Mouse (Mus musculus) embryonic fibroblast, embryonic 13.5 days (primary cell): ENCODE results near the gene Gm42674. TPM values are rescaled to one million over a fixed set of nuclear protein-coding genes. Genes with fewer than 3 reads are reported as not detected.

Experiments
- H3K27ac ChIP-seq: 2 replicates; pipeline ENCODE4 v1.5.1; 2012; ENCODE audit warnings: low read length, control low read depth, inconsistent platforms; ENCODE audit not compliant: insufficient read depth
- H3K4me1 ChIP-seq: 2 replicates; pipeline ENCODE4 v1.6.1; 2011; ENCODE audit warnings: low read length; ENCODE audit not compliant: control insufficient read depth, insufficient read depth
- H3K4me3 ChIP-seq: 2 replicates; pipeline ENCODE4 v1.5.1; 2011; ENCODE audit warnings: mild to moderate bottlenecking, control low read depth, low read length; ENCODE audit not compliant: insufficient read depth
- CTCF ChIP-seq: IDR thresholded peaks from 2 replicates; pipeline ENCODE4 v1.5.1; 2011; ENCODE audit warnings: mild to moderate bottlenecking, control low read depth, low read length, moderate library complexity, borderline replicate concordance; ENCODE audit not compliant: insufficient read depth
- POLR2A ChIP-seq: IDR thresholded peaks from 2 replicates; pipeline ENCODE4 v1.6.1; 2011; ENCODE audit warnings: low read depth, mild to moderate bottlenecking, control low read depth, low read length, moderate library complexity
- polyA plus RNA-seq: library from polyadenylated mRNA; stranded (reverse); fragments of >200 nt; gene quantifications from 2 replicates; pipeline ENCODE4 v1.2.4, GENCODE M21; 2011; ENCODE audit warnings: low read depth; ENCODE audit not compliant: missing spikeins, insufficient read length

Gm42674 gene
- polyA plus RNA-seq = 3.5 TPM in 1 of 2 replicates, not detected in the other

DNA sequence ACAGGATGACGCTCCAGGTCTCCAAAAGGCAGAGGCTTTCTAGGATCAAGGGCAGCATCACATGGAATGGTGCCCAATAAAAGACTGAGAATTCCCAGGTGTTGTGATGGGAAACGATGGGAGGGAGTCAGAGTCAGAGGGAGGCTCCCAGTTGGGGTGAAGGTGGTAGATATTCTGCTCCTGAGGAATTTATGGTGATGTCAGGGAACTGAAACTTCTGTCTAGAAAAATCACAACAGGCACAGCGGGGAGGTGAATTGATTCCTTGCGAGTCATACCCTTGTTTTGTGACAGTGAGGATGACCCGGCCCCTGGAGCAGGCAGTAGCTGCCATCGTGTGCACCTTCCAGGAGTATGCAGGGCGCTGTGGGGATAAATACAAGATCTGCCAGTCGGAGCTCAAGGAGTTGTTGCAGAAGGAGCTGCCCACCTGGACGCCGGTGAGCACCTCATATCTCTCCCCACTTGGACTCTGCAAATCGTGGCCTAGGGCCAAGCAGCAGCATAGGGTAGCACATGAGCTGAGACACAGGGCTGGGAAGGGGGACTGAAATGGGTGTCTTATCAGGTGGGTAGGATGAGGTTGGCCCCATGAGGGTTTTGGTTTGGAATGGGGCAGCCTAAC, at the start of gene Gm42674:
Gene Gm42674, plus strand, starts transcription at position 419 of the 625 bp plus-strand sequence.
- TF ChIP-seq CTCF = no peak
- no peak for TF ChIP-seq POLR2A
- Histone ChIP-seq H3K4me3 (no peak within 1 kb of the TSS), H3K27ac (peak within 1 kb of the TSS; percentile 94), H3K4me1 (peaks cover 39% of the 10 kb centered on the region)

- Histone ChIP-seq H3K4me1 (peaks cover 9% of the 10 kb centered on the region), H3K27ac (no peak overlapping the region), H3K4me3 (no peak overlapping the region)
- no peak for TF ChIP-seq CTCF
- TF ChIP-seq POLR2A = no peak
These were observed 49.5 kb upstream of the Gm42674 start for GRCm38 (mm10) chr3:90552231-90552630.

DNA sequence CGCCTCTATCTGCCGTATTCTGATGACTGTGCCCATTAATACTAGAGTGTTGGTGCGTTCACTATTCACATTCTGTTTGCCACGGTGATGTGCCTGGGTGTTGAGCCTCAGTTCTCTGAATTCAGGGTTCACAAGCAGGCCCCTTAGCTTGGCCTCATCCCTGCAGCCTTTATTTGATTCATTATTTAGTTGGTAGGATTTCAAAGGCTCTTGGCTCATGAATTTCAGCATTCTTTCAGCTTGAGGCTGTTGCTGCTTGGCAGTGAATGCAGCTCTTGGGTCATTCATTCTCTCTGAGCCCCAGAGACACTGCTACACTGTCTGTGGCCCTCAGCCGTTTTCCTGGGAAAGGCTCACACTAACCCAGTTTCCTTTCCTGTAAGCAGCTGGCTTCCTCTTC, 45.8 kb upstream of the Gm42674 start:
- no peak overlapping the region for H3K4me3 ChIP-seq
- no peak for TF ChIP-seq POLR2A
- no peak for TF ChIP-seq CTCF
- H3K4me1 ChIP-seq = no peaks in the 10 kb centered on the region
- H3K27ac ChIP-seq = peak overlapping the region; percentile 72; the same call in 1 of the 2 replicates

- H3K4me1 ChIP-seq = no peaks in the 10 kb centered on the region
- TF ChIP-seq POLR2A = no peak
- no peak for TF ChIP-seq CTCF
- no peak within 1 kb of the TSS for H3K27ac ChIP-seq
- H3K4me3 ChIP-seq = no peak within 1 kb of the TSS
These were observed 41.6 kb upstream of the Gm42674 start, which contains the start of gene S100a3 for GRCm38 (mm10) chr3:90560008-90560628. Gene S100a3, plus strand, starts transcription at chr3:90560578.

- TF ChIP-seq POLR2A = no peak
- TF ChIP-seq CTCF = no peak
- H3K4me1 ChIP-seq = peaks cover 9% of the 10 kb centered on the region
- H3K4me3 ChIP-seq = no peak overlapping the region
- H3K27ac ChIP-seq = peak overlapping the region; percentile 49
These were observed 27.0 kb upstream of the Gm42674 start for GRCm38 (mm10) chr3:90574691-90575090.

GRCm38 (mm10) chr3:90575320-90575719, 26.4 kb upstream of the Gm42674 start:
- Histone ChIP-seq H3K4me1 (peaks cover 9% of the 10 kb centered on the region), H3K27ac (peak overlapping the region; percentile 64; the same call in 1 of the 2 replicates), H3K4me3 (no peak overlapping the region)
- TF ChIP-seq CTCF (no peak), POLR2A (no peak)

- Histone ChIP-seq H3K4me1 (peaks cover 9% of the 10 kb centered on the region), H3K4me3 (no peak overlapping the region), H3K27ac (no peak overlapping the region)
- no peak for TF ChIP-seq CTCF
- no peak for TF ChIP-seq POLR2A
These were observed 25.2 kb upstream of the Gm42674 start for GRCm38 (mm10) chr3:90576351-90577001.

- Histone ChIP-seq H3K4me3 (no peak overlapping the region), H3K4me1 (peaks cover 9% of the 10 kb centered on the region), H3K27ac (0 out of 2 replicates have a peak overlapping the region, but pooled peaks have one; percentile 13)
- TF ChIP-seq CTCF (no peak), POLR2A (no peak)
These were observed 22.3 kb upstream of the Gm42674 start for GRCm38 (mm10) chr3:90579433-90579832.

DNA sequence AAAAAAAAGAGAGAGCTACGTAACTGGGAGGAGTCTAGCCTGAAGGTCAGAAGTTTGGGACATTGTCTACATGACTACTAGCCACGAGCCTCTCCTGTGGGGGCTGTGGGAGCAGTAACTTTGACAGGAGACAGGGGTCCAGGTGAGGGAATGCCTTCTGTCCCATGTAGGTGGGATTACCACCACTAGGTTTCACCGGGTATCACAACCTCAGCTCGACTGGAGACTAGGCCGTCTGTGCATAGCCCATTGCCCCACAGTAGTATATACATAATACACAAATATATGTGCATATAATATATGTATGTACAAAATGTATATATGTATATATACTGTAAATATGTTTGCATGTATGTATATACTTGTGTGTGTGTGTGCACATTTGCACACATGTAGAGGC, 20.6 kb upstream of the Gm42674 start:
- Histone ChIP-seq H3K27ac (no peak overlapping the region), H3K4me1 (peaks cover 8% of the 10 kb centered on the region), H3K4me3 (no peak overlapping the region)
- TF ChIP-seq CTCF (no peak), POLR2A (no peak)
